Mouse (Mus musculus) cerebellum, adult 9-10 months (tissue): ENCODE results near the gene Dnajc15.

Source experiments
- DNase-seq: peaks from one replicate; pipeline ENCODE4 v3.0.0; 2022

The Dnajc15 gene

DNA sequence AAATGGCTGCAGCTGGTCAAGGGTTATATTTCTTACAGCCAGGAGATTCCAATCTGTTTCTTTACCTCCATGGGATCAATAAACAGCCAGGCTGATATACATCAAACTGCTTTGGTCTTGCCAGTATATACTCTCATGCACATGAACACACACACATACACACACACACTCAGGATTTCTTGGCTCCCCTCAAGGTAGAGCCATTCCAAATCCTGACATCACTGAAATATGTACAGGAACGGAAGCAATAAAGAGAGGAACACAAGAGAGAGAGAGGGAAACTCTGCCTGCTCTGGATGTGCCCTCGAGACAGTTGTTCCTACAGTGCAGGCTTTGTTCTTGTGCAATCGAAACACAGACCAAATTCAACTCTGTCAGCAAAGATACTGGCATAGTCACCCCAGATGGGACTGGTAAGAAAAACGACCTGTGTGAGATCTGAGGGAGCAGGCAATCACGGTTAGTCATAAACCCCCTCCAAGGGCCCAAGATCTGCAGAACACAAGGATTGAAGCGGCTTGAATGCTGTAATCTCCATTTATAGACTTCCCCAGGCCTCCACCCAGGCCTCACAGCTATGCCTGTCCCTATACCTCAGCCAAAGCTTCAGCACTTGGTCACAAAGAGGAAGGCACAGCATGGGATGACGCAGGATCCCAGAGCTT lies 80.5 kb downstream of the Dnajc15 start:
- DNase-seq, result no peak

- no peak for DNase-seq
Observed at GRCm38 (mm10) chr14:77792998-77793397, 81.9 kb downstream of the Dnajc15 start.

DNA sequence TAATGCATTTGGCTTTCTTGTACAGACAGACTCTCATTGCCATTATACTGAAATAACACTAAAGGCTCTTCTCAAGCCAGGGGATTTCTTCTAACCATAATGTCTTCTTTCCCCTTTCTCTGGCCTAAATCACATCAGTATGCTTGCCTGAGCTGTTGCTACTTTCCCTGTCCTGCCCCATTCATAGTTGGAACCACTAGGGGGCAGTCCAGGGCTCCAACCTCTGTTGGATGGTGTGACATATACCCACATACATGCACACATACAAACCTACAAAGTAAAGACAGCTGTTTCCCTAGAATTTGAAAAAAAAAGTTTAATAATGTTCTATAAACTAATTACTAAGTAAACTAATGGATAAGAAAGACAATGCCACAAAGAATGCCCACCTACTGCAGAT lies 91.7 kb downstream of the Dnajc15 start:
- no peak for DNase-seq

- DNase-seq, result no peak
Observed at GRCm38 (mm10) chr14:77777365-77777764, 97.6 kb downstream of the Dnajc15 start.

DNA sequence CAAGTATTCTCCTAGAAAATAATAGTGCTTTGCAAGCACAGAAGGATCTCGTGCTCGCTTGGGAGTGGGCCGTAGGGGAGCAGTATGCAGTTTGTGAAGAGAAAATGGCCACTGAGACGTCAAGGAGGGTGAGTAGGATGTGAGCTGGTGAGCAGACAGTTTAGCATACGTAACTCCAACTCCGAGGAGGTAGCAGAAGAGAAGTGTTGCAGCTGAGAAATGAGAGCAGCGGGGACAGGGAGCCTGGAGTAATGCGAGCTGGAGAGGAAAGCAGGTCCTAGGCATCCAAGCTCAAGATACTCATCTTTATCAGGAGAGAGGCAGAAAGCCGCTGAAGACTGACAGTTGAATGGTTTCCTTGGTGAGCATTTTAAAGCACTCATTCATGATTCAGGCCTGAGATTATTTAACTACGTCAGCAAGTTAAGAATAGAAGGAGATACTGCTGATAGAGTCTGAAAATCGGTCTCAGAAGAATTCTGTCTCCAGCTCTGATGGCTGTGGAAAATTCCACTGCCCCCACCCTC lies 98.9 kb downstream of the Dnajc15 start:
- DNase-seq, result no peak

GRCm38 (mm10) chr14:77773331-77773730 lies 101.6 kb downstream of the Dnajc15 start:
- no peak for DNase-seq

- DNase-seq, result no peak
Observed at GRCm38 (mm10) chr14:77771626-77772025, 103.3 kb downstream of the Dnajc15 start.
